Mouse (Mus musculus): ENCODE measurements around the gene Taar6.

DNA sequence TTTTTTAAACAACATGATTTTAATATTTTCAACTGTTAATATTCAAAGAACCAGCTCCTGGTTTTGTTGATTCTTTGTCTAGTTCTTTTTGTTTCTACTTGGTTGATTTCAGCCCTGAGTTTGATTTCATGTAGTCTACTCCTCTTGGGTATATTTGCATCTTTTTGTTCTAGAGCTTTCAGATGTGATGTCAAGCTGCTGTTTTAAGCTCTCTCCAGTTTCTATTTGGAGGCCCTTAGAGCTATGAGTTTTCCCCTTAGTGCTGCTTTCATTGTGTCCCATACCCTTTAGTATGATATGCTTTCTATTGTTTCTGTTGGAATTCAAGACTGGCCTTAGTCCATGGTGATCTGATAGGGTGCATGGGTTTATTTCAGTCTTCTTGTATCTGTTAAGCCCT is 45.9 kb upstream of the Taar6 start:
- TF ChIP-seq CTCF (IDR thresholded peaks at IDR 0.05; ENCODE audit: control insufficient read depth, insufficient read depth, insufficient replicate concordance, low read depth, low read length) (no peak), POLR2A (IDR thresholded peaks at IDR 0.05; ENCODE audit: control insufficient read depth, low read depth, low read length) (no peak)
